Mouse (Mus musculus) MEL-GATA-1-ER (cell line): ENCODE data around the gene Zfyve21.
A peak's percentile ranks its signal among the peaks of the same experiment; 100 is the strongest.

ENCODE experiments used
- DNase-seq: peaks from one replicate; pipeline ENCODE4 v3.0.0-alpha.2; 2012; ENCODE audit warnings: low read depth; ENCODE audit errors: extremely low read depth

Gene Zfyve21

DNA sequence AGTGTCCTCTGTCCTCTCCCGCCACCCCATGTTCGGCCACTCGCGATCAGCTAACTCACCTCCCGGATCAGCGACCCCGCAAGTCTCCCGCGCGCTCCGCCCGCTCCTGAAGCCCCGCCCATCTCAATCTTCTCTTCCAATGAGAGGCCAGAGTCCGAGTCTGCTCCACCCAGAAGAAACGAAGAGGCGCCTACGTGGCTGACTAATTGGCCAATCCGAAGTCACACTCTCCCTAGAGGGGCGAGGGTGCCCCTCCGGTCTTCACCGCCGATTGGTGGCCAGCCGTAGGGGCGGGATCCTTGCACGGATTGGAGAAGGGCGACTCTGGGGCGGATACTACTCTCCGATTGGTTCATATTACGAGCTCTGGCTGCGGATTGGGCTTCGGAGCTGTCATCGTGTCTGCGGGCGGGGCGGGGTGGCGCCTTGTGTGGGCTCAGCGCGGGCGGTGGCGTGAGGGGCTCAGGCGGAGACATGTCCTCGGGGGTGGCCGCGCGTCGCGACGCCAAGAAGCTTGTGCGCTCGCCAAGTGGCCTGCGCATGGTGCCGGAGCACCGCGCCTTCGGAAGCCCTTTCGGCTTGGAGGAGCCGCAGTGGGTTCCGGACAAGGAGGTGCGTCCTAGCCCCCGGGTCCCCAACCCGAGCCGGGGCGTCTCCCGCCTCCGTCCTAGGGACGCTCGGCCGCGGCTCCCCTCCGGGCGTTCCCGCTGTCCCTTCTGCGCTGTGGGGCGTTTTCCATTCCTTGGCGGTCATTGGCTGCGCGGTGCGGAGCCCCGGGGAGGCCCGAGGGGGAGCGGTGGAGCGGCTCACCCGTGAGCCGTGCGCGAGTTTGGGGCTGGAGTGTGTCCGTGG lies at the start of gene Zfyve21, which contains the start of gene Xrcc3:
Zfyve21 (plus strand) TSS at position 405 of the 852 bp plus-strand sequence.
Xrcc3 (minus strand) TSS at position 108 of the 852 bp plus-strand sequence.
- DNase-seq: peak; percentile 96

DNA sequence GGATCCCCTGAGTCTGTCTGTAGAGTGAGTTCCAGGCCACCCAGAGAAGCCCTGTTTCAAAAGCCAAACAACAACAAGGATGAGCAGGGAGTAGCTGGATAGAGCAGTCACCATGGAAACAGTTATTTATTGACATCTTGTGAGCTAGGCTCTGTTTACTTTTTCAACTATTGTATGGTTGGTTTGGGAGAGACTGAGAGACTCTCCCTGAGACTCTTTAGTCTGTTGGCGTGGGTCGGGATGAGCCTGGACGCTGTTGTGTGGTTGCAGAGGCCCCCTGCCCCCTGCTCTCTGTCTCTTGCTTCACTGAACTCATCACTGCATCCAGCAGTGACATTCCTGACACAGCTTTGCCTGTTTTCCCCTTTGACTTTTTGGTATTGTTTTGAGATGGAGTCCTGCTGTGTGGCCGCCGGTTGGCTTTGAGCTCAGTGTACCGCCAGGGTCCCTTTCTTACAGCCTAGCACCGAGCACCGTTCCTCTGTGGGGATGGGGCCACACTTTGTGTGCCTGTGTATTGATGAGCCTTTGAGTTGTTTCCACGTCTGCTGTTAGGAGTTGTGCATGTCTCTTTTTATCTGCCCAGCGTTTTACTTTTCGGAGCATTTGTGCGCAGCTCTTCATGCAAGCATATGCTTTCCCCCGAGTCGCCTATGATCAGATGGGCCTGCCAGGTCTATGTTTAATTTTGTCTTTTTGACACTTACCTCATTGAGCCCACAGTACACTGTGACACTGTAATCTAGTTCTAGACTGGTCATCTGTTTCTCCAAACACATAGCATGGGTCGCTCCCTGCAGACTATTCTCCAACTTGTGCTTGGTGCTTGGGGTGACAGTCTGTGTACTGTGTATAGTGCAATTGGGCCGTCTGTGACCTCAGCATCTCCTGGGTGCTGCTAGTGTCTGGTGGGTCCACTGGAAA lies 47.4 kb upstream of the Zfyve21 start:
- no peak for DNase-seq

- DNase-seq: no peak
These were observed 45.5 kb upstream of the Zfyve21 start for GRCm38 (mm10) chr12:111768322-111768928.

DNA sequence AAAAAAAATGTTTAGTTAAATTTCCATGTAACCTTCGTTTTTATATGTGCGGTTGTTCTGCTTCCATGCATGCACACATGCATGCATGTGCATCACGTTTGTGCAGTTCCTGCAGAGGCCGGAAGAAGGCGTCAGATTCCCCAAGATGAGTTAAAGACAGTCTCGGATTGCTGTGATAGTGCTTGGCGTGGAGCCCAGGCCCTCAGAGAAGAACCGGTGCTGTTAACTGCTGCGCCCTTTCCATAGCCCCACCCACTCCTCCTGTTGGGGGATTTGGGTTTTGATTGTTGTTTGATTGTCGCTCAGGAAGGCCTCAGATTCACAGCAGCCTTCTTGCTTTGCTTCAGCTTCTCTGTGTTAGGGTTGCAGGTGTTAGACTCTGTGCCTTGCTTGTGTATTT lies 44.7 kb upstream of the Zfyve21 start:
- DNase-seq: peak; percentile 54

DNA sequence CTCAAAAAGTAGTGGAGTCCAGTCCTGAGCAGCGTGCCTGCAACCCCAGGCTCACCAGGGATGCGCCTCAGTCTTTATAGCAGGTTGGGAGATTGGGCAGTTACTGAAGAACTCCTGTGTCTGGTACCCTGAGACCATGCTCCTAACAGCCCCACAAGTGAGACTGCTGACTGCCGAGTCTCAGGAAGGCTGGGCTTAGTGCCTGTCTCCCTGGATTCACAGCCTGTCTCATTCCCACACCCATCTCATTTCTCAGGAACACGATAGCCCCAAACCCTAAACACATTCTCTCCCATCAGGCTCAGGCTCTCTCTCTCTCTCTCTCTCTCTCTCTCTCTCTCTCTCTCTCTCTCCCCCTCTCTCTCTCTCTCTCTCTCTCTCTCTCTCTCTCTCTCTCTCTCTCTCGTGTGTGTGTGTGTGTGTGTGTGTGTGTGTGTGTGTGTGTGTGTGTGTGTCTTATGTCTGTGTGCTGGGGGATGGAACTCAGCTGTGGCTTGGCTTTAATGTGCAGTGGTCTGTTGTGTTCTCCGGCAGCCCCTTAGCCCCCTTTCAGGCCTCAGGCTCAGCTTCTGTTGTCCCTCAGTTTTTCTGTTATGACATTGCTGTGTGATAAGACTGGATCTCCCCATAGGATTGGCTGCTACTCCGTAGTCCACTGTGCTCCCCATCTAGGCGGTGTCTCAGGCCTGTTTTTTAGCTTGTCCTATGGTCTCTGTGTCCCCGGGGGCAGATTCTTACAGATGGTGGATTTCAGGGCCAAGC lies 44.0 kb upstream of the Zfyve21 start:
- no peak for DNase-seq

DNA sequence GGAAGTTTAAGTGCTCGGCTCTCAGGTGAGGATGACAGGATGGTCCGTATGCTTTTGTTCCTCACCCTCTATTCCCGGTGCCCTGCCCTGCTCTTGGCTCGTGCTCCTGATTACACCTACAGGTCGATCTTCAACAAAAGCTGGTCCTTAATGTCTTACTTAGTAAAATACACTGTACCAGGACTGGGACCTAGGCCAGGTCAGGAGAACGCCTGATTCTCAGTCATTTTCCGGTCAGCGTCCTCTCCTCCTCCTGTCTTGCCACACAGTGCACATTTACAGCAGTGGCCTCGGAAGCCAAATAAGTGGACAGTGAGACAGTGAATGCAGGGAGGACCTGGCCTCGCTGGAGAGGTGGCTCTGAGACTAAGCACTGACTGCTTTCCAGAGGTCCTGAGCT lies 43.3 kb upstream of the Zfyve21 start:
- no peak for DNase-seq

GRCm38 (mm10) chr12:111774156-111774555 lies 39.8 kb upstream of the Zfyve21 start:
- no peak for DNase-seq

DNA sequence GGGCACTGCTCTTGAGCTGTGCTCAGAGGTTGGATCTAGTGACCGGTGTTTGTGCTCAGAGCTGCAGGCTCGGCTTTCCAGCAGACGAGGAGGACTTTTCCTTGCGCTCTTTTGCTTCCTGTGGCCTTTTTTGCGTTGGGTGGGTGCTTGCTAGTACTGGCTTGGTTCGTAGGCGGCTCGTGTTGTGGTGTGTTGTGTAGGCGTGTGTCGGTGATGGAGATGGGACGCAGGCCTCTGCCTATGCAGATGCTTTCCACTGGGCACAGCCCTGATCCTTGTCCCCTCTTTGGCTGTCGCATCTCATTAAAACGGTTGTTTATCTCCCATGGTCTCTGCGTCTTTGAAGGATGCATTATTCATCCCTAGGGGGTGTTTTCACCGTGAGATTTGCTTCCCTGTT lies 39.1 kb upstream of the Zfyve21 start:
- DNase-seq: no peak

DNA sequence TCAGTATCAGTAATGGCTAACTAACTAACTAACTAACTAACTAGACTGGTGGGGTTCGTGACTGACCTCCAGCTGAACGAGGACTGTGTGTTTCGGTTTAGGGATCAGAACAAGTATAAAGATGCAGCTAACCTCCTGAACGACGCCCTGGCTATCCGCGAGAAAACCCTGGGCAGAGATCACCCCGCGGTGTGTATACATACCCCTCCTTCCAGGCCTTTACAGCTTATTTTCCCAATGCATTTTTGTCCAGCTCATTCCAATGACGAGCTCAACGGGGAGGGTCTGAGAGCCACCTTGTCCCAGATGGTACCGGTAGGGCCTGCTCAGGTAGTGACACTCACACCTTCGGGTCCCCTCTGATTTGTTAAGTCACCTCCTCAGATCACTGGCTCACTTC lies 36.1 kb upstream of the Zfyve21 start:
- no peak for DNase-seq

- no peak for DNase-seq
These were observed 34.4 kb upstream of the Zfyve21 start for GRCm38 (mm10) chr12:111779544-111779943.

DNA sequence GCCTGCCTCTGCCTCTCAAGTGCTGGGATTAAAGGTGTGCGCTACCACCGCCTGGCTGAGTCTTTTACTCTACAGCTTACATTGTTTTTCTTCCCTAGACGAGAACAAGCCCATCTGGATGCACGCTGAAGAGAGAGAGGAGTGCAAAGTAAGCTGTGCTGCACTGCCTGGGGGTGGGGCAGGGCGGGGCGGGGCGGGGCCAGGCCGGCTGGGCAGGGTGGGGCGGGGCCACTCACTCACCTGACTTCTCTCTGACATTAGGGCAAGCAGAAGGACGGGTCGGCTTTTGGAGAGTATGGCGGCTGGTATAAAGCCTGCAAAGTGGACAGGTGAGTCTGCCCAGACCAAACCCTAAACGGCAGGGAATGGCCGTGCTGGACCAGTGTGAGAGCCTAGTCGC lies 28.8 kb upstream of the Zfyve21 start:
- DNase-seq: no peak

- DNase-seq: no peak
These were observed 27.0 kb upstream of the Zfyve21 start for GRCm38 (mm10) chr12:111787015-111787414.

DNA sequence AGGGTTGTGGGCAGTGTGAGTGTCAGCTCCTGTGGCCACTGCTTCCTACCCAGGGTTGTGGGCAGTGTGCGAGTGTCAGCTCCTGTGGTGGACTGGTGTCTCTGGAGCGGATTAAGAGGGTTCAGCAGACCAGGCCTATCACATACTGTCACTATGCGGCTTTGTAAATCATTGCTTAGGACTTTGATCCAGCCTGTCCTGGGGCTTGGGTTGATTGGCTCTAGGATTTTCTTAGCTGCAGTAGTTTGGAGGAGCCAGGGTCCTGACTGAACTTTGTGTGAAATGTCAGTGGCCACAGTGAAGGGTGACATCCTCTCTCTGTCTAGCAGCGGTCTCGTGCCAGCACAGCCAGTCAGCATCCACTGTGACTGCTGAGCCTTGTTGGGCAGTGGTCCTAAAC lies 23.9 kb upstream of the Zfyve21 start:
- DNase-seq: no peak

GRCm38 (mm10) chr12:111790631-111791030 lies 23.3 kb upstream of the Zfyve21 start:
- no peak for DNase-seq

DNA sequence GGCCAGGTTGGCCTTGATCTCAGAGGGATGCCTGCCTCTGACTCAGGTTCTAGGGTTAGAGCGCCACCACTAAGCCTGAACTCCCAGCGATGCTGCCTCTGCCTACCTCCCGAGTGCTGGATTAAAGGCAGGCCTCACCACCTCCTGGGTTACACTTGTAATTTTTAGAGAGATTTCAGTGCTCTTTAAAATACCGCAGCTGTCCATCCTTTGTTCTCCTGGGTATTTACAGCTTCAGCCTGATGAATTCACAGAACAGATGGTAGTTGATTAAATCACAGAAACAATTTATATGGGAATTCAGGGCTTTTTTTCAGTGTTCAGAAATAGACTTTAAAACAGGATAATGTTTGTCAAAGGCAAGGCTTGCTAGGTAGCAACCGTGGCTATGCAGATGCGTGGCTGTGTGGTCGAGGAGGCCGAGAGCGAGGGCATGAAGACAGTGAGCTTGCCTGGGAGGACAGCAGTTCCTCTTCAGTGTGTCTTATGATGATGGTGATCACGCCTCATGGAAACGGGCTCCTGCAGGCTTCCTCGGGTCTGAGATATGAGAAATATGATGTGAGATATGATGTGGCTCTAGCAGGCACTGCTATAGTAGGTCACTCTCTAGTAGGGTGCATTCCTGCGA lies 22.4 kb upstream of the Zfyve21 start:
- DNase-seq: no peak

DNA sequence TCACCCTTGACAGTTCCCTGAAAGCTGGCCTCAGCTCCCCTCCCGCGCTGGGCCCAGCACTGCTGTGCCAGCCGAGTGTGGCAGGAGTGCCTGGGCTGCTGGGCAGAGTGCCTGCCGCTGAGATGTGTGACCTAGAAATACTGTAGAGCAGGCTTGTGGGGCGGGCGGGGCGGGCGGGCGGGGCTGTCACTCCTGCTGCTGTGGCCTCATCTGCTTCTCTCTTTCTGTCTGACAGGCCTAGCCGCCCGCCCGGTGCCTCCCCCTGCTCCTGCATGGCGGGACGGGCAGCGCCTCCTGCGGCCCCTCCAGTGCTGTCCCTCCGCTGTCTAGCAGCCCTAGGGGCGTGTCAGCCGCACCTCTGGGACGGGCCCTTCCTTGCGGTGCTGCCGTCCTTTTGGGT lies 19.9 kb upstream of the Zfyve21 start:
- DNase-seq: no peak

DNA sequence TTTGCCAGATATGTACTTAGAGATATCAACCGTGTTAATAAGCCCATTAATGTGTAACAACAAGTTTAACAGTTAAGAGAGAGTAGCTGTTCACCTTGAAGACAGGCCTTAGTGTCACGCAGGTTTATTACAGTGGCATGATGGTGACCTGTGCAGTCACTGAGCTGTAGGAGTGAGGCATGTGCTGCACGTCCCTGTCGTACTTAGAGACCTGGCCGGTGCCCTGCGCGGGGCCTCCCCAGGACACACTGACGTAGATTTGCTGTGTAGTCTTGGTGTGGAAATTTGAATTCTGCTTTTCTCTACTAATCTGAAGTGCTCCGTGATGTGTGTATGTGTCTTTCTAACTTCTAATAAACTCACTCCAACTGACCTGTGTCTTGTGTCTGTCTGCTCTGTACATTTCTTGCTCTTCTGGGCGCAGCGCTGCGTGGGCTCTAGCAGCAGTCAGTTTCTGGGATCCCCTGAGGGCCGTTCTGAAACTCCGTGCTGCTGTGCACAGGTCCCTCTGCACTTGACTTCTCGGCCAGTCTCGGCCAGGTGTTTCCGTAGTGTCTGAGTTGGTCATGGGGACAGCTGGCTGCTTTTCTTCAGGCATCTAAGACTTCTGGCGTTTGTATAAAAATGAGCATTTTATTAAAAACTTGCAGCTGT lies 19.3 kb upstream of the Zfyve21 start:
- no peak for DNase-seq

DNA sequence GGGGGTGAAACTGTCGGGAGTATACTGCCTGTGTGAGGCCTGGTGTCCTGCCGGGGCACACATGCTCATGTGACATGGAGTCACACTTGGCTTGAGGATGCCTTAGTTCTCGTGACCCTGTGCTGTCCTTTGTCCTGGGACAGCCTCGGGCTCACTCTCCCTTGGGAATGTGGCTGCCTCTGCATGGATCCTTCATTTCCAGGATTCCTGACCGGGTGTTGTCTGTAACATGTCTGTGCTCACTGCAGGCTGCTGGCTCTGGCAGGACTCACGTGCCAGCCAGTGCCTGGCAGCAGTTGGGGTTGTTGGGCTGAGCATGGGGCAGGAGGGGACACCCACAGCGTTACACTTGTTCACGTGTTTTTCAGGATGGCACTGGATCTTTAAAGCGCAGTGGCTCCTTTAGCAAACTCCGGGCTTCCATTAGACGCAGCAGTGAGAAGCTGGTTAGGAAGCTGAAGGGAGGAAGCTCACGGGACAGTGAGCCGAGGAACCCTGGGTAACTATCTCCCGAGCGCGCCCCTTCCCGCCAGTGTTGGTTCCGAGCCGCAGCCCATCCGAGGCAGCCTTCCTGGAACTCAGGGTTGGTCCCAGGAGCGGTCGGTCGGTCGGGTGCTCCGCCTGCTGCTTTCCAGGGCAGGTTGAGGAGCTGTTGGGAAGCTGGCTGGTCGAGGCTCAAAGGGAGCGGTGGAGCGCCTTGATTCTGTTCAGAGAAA lies 18.6 kb upstream of the Zfyve21 start:
- DNase-seq: no peak

DNA sequence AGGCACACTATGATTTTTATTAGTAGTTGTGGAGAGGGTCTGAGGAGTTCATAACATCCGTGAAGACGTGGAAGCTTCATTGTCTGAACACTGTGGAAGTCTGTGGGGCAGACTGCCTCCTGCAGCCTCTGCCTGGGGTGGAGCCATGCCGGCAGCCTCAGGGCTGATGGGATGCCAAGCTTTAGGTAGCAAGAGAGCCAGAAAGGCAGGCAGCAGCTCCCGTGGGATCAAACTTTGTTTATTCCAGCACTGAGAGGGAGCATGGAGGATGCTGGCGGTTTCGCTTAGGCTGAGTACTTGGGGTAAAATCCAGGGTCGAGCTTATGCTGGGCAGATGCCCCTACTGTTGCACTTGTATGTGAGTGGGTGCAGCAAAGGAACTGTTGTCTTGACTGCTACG lies 16.7 kb upstream of the Zfyve21 start:
- no peak for DNase-seq
